Mouse (Mus musculus): ENCODE measurements around the gene Hdac10.

Gene Hdac10

DNA sequence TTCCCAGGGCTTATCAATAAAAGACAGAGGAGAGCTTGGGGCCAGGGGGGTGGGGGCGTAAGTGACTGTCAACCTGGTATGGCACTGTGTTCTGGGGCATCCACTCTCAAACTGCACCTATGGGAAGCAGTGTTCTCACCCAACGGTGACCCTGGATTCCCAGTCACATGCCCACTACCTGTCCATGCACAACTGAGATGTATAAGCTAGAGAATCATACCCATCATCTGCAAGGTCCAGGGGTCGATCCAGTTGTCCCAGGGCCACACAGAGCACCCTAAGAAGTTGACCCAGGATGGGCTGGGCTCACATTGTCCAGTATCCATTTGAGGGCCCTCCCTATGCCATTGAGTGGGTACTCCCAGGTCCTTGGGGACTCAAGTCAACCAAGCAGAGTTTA is 4.2 kb downstream of the Hdac10 start:
- DNase-seq (ENCODE audit: low read depth, low spot score): no peak

DNA sequence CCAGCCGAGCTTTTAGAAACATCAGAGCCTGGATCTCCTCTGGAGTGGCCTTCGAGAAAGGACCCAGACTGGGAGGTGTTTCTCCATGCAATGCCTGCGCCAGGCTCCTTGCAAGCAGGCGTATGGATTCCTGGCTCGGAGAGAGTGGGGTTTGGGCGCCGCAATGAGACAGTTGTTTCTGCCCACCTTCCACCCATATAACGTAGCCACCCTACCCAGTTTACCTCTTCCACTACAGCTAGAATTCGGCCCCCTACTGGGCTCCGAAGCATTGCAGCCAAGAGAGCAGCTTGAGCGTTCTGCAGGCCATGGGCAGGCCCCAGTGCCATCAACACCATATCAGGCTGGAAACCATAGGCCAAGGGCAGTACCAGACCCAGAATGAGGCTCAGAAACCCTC is 4.9 kb downstream of the Hdac10 start:
- DNase-seq (ENCODE audit: low read depth, low spot score): no peak

DNA sequence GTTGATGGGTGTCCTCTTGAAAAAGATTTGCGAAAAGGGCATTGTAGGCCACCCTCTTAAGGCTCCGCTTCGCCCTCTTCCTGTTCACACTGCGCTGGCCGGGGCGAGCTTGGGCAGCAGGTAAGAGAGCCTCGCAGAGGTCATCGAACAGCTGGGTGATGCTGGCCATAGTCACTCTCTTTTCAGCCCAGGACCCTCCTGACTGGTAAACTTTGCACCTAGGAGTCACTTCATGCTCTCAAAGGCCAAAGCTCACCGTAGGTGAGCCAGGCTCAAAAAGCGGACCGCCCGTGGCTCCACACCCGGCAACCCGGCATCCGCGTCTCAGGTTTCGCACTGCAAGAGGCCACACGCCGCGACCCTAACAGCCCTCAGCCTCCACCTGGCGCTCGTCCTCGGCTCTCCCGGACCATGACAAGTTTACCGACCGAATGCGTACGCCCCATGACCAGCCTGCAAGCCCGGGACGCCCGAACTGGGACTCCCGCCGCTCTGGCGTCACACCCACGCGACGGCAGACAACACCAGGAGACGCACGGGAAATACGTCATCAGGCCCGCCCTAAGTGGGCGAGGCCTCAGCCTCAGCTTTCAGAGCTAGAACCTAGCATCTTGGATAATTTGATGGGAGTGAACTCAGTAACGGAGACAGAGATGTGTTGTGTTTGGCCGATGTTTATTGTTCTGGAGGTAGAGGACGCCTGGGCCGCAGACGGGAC is 5.7 kb downstream of the Hdac10 start, which contains the start of gene Tubgcp6:
Tubgcp6 (minus strand) TSS at position 464 of the 718 bp plus-strand sequence.
- DNase-seq (ENCODE audit: low read depth, low spot score): peak; percentile 91

DNA sequence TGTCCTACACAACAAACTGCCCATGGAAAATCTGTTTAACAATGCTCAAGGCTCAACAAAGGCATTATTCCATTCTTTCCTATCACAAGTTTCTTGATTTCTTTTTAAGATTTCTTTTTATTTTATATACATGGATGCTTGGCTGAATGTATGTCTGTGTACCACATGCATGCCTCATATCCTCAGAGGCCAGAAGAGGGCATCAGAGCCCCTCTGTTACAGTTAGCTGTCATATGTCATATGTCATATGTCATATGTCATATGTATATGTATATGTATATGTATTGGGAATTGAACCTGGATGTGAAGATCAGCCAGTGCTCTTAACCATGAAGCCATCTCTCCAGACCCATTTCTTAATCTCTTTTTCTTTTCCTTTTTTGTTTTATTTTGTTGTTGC is 10.5 kb downstream of the Hdac10 start:
- DNase-seq (ENCODE audit: low read depth, low spot score): no peak

DNA sequence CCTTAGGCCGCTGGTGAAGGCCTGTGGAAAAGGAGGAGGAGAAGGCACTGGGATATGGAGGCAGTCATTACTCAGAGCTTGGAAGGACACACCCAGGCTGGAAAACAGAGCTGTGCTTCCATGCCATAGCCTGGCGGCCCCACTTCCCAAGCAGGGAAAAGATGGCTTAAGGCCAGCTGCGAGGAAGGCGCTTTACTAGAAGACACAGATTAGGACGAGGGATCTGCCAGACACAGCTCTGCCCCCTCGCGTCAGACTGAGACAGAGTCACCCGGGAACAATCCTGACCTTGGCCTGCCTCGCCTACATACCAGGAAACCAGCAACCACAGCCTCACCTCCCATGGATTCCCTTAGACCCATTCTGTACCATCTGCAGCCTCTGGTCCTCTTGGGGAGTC is 18.4 kb downstream of the Hdac10 start:
- no peak for DNase-seq (ENCODE audit: low read depth, low spot score)

DNA sequence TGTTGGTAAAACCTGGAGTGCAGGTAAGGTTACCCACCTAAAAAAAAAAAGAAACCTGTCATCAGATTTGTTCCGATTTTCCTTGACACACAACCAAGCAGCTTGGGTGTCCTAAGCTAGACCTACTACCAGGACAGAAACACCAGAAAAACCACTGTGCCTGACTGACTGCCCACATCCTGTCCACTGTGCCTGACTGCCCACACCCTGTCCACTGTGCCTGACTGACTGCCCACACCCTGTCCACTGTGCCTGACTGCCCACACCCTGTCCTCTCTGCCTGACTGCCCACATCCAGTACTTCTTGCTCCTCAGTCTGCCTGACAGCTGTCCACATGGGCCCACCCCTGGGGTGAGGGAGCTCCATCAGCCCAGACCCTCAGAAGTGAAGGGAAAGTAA is 21.5 kb downstream of the Hdac10 start:
- no peak for DNase-seq (ENCODE audit: low read depth, low spot score)

DNA sequence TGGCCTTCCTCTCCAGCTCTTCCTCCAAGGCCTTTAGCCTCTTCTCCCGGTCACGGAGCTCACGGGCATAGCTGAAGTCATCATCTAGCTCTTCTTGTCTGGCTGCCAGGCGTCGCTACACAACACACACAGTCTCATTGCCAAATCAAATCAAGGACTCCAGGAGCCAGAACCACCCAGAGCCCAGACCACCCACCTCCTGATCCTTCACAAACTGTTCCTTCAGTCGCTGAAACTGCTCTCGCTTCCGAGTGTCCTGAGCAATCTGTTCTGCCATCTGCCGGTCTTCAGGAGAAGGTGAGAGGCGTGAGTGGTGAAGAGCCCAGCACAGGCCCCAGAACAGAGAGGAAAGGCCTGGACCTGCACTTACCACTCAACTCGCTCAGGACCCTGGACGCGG is 22.4 kb downstream of the Hdac10 start:
- no peak for DNase-seq (ENCODE audit: low read depth, low spot score)

DNA sequence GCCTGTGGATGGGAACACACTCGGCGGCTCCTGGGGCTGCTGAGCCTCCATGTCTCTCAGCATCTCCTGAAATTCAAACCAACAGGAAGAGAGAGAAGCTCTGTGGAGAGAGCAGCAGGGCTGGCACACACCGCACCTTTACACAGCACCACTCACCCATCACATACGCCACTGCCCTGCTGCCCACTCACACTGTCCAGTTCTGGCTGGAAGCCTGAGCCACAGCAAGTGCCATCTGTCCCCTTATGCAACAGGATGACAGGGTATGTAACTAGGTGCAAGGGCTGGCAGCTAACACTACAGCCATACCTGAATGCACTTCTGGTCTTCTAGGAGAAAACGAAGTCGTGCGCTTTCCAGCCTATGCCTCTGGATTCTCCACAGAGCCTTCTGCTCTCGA is 24.1 kb downstream of the Hdac10 start:
- DNase-seq (ENCODE audit: low read depth, low spot score): no peak

DNA sequence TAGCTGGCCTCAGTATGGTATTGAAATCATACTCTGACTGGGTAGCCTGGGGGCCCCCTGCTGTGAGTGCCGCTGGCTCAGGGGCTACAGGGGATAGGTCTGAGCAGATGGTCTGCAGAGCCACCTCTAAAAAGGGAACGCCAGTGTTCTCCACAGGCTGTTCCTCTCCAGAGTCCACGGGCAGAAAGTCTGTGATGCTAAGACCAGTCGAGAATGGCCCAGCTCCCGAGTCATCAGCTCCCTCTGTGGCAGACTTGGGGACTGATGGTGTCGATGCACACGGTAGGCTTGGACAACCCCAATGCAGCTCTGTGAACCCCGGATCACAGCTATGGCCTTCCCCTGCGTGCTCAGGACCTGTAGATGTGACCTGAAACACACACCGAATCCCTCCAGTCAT is 24.6 kb downstream of the Hdac10 start:
- no peak for DNase-seq (ENCODE audit: low read depth, low spot score)

DNA sequence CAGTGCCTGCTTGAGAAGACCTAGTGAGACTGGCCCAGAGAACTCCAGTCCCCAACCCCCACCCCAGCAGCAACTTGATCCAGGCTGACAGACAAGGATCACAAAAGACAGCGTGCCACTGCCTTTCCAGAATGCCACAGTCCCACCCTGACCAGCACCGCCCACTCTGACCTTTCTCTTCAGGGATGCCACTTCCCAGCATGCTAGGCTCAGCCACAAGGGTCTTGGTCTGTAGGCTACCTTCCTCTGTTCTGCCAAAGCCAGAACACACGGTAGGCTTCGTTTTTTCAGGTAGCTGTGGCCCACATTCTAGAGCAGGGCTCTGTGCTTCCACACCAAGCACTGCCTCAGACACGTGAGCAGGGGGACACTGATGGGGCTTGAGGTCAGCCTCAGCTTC is 25.9 kb downstream of the Hdac10 start:
- no peak for DNase-seq (ENCODE audit: low read depth, low spot score)

DNA sequence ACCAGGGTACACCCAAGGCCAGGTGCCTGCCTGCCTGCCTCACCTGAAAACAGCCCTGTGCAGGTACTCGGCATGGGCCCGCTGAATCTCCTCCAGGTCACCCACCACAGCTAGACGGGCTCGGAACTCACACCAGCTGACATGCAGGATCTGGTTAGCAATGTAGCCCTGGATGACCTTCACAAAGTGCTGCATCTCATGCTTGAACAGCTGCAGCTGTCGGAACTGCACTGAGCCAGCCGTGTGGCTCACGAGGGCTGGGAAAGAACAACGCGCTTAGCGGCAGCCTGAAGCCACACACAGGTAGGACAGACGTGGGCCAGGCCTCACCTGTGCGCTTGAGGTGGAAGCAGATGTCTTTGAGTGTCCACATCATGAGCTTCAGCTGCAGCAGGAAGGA is 27.7 kb downstream of the Hdac10 start:
- DNase-seq (ENCODE audit: low read depth, low spot score): no peak

DNA sequence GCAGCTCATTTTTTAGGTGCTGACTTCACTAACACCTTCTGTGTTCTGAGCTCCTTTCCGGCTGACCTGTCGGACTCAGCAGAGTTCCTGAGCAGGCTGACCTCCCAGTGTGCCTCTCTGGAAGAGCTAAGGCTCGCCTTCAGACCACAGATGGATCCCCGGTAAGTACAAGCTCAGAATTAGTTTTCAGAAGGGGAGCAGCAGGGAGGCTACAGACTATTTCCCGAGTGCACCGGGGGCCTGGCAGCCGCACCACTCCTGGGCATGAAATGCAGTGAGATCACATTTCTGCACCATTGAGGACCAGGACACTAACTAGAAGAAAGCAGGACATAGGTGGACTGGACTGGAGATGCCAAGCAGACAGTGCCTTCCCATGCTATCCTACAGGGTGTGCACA is 29.9 kb downstream of the Hdac10 start:
- DNase-seq (ENCODE audit: low read depth, low spot score): no peak

DNA sequence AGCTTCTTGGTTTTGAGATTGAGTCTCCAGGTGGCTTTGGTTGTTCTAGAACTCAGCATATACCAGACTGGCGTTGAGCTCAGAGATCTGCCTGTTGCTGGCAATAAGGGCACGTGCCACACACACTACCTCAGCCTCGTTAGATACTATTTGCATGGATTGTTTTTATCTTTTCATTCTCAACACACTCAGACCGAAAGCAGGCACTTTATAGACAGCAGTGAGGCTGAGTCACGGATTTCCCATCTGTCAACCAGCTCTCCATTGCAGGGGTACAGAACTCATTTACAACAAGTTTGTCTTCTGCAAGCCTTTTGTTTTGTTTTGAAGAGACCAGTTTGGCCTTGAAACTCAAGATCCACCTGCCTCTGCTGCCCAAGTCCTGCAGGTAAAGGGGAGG is 31.1 kb downstream of the Hdac10 start:
- no peak for DNase-seq (ENCODE audit: low read depth, low spot score)

DNA sequence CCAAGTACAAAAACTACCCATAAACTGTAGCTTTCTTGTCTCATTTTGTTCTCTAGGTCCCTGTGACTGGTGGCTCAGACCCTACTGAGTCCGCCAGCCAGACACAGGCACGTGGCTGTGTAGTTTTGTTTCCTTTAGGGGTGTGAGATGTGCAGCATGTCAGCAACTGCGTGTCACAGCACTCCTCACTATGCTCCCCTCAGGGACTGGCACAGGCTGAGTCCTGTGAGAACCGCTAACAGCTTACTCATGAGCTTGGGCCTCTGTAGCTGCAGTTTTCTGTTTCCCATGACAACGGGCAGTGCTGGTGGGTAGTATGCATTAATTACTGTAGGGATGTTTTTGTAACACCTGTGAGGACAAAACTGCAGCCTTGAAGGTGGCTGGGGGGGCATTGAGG is 36.3 kb downstream of the Hdac10 start:
- DNase-seq (ENCODE audit: low read depth, low spot score): no peak

DNA sequence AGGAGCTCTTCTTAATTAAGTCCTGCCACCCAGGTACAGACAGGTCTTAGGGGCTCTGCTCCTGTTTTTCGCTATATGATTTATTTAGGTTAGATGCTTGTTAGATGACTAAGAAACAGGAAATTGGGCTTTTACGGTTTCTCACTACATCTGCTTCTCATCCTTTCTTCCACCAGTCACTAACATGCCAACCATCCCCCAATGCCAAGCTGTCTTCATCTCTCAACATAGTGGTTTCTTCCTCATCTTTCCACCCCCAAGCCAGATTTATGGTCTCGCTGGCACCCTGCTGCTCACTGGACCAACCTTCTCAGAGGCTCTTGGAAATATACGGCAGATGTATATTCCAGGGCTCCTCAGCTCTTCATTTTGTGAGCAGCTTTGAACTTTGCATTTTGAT is 37.8 kb downstream of the Hdac10 start:
- DNase-seq (ENCODE audit: low read depth, low spot score): no peak

DNA sequence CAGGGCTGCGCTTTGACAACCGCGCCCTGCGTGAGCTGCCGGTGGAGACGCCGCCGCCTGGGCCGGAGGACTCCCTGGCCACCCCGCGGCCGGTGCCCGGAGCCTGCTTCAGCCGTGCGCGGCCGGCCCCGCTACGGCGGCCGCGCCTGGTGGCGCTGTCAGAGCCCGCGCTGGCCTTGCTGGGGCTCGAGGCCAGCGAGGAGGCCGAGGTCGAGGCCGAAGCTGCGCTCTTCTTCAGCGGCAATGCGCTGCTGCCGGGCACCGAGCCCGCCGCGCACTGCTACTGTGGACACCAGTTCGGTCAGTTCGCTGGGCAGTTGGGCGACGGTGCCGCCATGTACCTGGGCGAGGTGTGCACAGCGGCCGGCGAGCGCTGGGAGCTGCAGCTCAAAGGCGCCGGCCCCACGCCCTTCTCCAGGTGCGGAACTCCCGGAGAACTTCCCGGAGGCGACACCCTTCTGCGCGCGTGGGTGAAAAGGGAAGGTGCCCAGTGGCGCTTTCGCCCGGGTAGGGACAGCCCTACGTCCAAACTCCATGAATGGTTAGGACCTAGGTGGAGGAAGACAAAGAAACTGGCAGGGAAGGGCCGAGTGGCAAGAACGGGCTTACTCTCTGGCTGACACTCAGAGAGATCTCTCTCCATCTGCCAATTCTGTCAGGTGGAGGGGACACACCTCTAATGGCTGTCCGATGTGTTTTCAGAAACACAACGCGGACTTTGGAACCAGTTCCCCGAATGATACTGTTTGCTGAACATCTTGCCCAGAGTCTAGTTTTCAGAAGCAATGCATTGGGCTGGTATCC is 39.0 kb downstream of the Hdac10 start:
- DNase-seq (ENCODE audit: low read depth, low spot score): no peak

DNA sequence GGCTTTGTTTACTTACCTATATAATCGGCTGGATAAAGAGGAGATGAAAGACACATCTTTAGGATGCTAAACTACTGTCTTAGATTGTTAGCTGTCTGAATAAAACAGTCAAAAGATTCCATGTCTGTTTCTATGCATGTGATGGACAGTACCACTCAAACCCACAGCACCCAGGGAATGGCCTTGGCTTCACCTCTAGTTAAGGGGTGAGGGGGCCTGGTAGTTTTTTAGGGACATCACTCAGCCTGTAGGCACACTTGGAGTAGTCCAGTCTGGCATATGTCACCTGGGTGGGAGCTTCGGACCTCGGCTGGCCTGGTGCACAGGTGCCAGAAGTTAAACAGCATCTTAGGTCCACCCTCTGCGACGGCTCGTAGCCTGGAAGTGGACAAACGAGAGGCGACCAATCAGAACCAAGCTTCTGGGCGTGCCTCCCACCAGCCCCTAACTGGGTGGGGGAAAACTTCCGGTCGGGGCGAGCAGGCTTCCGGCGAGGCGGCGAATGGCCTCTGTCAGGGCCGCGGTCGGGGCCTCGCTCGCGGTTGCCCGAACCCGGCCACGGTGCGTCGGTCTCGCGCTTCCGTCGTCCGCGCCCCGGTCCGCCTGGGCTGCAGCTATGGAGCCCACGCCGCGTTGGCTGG is 39.8 kb downstream of the Hdac10 start, which contains the start of gene Selenoo:
Selenoo (plus strand) TSS at position 478 of the 641 bp plus-strand sequence.
- peak; percentile 93 for DNase-seq (ENCODE audit: low read depth, low spot score)

DNA sequence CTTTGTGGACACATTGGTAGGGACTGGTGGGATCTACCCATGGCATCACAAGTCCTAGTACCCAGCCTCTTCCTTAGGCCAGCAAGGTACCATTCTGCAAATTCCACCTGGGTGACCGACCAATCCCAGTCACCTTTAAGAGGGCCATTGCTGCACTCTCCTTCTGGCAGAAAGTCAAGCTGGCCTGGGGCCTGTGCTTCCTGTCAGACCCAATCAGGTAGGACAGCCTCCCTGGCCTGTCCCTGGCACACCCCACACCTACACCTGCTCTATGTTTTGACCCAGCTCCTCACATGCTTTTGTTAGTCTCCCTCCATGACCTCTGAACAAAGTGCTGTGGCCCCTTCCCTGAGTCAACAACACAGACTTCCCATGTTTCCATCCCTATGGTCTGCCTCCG is 43.7 kb downstream of the Hdac10 start:
- no peak for DNase-seq (ENCODE audit: low read depth, low spot score)

DNA sequence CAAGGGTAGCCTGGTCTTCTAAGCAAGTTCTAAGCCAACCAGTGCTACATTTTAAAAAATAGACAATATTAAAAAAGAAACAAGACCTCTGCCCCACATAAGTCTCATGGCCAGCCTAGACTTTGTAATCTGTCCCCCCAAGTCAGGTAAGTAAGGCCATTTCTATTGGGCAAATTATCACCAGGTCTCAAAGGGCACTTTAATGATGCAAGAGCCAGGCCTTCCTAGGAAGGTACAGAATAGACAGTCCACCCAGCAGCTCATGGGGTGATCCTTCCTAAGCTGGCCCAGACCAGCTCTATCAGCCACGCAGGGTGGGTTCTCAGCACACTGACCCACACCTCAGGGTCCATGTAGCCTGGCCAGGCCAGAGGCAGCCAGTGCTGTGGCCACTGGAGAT is 44.6 kb downstream of the Hdac10 start:
- no peak for DNase-seq (ENCODE audit: low read depth, low spot score)

DNA sequence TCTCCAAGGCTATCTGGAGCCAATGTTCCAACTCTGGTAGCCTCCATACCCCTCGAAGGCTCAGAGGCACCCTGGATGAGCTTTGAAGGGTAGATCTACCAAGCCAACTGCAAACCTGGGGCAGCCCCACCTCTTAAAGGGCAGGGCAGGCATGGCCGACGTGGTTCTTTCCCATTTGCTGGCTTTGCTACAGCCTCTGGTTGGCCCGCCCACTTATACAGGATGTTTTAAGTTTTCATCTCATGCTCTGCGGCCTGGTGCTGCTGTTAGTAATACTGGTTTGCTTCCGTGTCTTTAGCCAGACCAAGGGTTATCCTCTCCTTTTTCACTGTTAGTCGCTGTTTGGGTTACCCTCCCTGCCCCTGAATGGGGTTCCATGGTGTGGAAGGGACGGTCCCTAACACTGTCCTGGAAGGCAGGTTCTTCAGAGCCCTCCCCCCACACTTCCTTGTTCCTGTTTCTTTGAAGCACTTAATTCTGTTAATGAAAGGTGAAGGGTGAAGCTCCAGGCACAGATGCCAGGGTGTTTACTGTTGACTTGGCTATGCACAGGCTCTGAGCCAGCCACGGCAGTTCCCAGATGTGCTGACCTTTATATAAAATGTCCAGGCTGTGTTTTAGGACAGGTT is 50.2 kb downstream of the Hdac10 start:
- DNase-seq (ENCODE audit: low read depth, low spot score): no peak

DNA sequence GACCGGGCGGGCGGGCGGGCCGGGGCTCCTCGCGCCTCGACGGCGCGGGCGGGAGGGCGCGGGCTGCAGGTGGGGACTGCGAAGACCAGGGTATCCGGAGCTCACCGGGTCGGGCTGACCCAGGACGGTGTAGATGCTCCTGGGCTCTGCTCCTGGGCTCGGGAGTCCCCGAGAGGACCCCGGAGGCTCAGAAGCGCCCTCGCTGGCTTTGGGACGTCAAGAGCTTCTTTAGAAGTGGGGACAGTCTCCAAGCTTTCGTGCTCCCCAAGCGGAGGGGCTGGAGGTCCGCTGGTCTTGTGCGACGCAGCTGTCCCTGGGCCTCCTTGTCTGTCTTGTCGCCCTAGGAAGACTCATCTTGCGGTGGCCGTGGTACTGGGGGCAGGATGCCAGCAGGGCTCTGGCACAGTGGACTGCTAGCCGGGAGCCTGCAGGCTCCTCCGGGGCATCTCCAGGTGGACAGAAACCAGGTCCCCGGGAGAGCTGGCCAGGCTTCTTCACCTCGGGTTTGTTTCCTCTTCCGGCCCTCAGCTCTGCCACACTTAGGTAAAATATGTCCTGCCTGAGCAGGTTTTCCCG is 52.3 kb downstream of the Hdac10 start:
- no peak for DNase-seq (ENCODE audit: low read depth, low spot score)

Measured in telencephalon, adult 2 months (tissue).